Mouse (Mus musculus) C2C12 (cell line): Measurements from ENCODE around the gene Arl8b. TPM values are rescaled to one million over a fixed set of nuclear protein-coding genes. Genes with fewer than 3 reads are reported as not detected.
"Not testable (repeated sequence)": the region's sequence is repeated elsewhere in the genome, so short reads cannot be mapped to it uniquely, and the experiment has no call there.

Experiments
- H3K27me3 ChIP-seq: one replicate; pipeline ENCODE4 v1.6.1; 2011; ENCODE audit not compliant: control insufficient read depth, insufficient read depth, insufficient read length
- H3K36me3 ChIP-seq: one replicate; pipeline ENCODE4 v1.6.1; 2011; ENCODE audit not compliant: control insufficient read depth, insufficient read depth
- H3K4me3 ChIP-seq: one replicate; pipeline ENCODE4 v1.5.1; 2011; ENCODE audit warnings: mild to moderate bottlenecking, control low read depth; ENCODE audit not compliant: poor library complexity, insufficient read depth, severe bottlenecking
- H3K79me2 ChIP-seq: one replicate; pipeline ENCODE4 v1.6.1; 2011; ENCODE audit not compliant: control insufficient read depth, insufficient read depth
- H3K79me3 ChIP-seq: one replicate; pipeline ENCODE4 v1.6.1; 2011; ENCODE audit warnings: low read depth, control low read depth
- H3ac ChIP-seq: one replicate; pipeline ENCODE3; 2011; ENCODE audit warnings: low read depth; ENCODE audit not compliant: control insufficient read depth, insufficient read length
- CEBPB ChIP-seq: IDR thresholded peaks from one replicate; pipeline ENCODE4 v1.6.1; 2011; ENCODE audit warnings: low read depth, mild to moderate bottlenecking, control low read depth, moderate library complexity
- CTCF ChIP-seq: IDR thresholded peaks from one replicate; pipeline ENCODE4 v1.5.1; 2011; ENCODE audit not compliant: control insufficient read depth, insufficient read depth, insufficient read length
- FOSL1 ChIP-seq: IDR thresholded peaks from one replicate; pipeline ENCODE4 v1.8.0; 2011; ENCODE audit warnings: mild to moderate bottlenecking, low read length; ENCODE audit not compliant: poor library complexity, insufficient read depth, severe bottlenecking
- MAX ChIP-seq: IDR thresholded peaks from one replicate; pipeline ENCODE4 v1.6.1; 2011; ENCODE audit warnings: mild to moderate bottlenecking, control low read depth
- MYOD1 ChIP-seq: IDR thresholded peaks from one replicate; pipeline ENCODE4 v1.6.1; 2011; ENCODE audit warnings: low read depth; ENCODE audit not compliant: control insufficient read depth, insufficient read length
- MYOG ChIP-seq: IDR thresholded peaks from one replicate; pipeline ENCODE4 v1.6.1; 2011; ENCODE audit not compliant: control insufficient read depth, insufficient read length; ENCODE audit errors: extremely low read depth
- USF1 ChIP-seq: IDR thresholded peaks from one replicate; pipeline ENCODE4 v1.6.1; 2011; ENCODE audit warnings: low read depth, mild to moderate bottlenecking, control low read depth, moderate library complexity
- polyA plus RNA-seq: library from polyadenylated mRNA; unstranded; fragments of >200 nt; fragmentation: generic; extraction: Trizol; gene quantifications from one replicate; pipeline ENCODE4 v1.2.1, GENCODE M21; 2012; ENCODE audit warnings: missing spikeins

The Arl8b gene
- polyA plus RNA-seq, 1 experiment: 22.1 TPM

DNA sequence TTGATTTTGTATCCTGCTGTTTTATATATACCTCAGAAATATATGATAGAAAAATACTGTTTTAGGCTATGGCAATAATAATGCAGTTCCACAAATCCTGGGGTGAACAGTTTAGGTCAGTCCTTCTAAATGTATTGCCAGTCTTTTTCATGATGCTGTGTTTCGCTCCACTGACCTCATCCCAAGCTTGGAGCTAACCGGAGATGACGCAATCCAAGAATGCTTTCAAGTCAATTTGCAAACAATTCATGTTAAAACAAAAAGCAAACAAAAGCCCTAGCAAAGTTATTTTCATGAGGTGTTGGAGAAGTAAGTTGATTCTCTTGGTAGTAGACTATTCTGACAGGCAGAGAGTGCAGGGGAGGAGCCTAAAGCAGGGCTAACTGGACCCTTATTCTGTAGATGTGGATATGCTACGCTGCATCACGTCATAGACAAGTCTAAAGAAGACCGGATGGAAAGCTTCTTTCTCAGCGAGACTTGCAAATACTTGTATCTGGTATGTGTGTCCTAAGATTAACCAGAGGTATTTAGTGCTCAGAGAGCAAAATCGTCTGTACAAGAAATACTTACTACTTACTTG, 69.3 kb downstream of the Arl8b start:
- Histone ChIP-seq H3K36me3 (peaks cover 39% of the 10 kb centered on the region), H3K79me2 (no peaks in the 10 kb centered on the region), H3K27me3 (no peaks in the 10 kb centered on the region), H3K4me3 (no peak overlapping the region), H3ac (no peak overlapping the region), H3K79me3 (no peaks in the 10 kb centered on the region)
- TF ChIP-seq MYOG (no peak), MYOD1 (no peak), USF1 (no peak), MAX (no peak), CEBPB (no peak), CTCF (no peak), FOSL1 (no peak)

DNA sequence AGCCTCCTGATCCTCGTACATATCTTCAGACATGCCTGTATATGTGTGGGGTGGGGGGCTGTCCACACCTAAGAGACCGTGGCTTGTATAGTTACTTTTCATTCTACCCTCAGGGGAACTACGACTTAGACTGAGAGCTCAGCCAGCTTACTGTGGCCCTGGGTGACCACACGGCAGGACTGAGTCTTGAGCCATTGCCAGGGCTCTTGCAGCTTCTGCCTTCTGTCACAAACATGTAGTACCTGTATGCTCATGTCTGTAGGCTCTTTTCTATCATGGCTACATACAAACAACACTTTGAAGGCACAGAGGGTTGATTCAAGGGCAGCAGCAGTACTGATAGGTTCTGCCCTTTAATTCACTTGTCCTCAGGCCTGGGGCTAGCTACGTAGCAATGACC, 70.1 kb downstream of the Arl8b start:
- peaks cover 39% of the 10 kb centered on the region for H3K36me3 ChIP-seq
- no peak overlapping the region for H3ac ChIP-seq
- H3K79me3 ChIP-seq: no peaks in the 10 kb centered on the region
- no peak overlapping the region for H3K4me3 ChIP-seq
- TF ChIP-seq MYOG (no peak), CEBPB (no peak), USF1 (no peak), MYOD1 (no peak), MAX (no peak), FOSL1 (no peak), CTCF (no peak)
- no peaks in the 10 kb centered on the region for H3K27me3 ChIP-seq
- no peaks in the 10 kb centered on the region for H3K79me2 ChIP-seq

DNA sequence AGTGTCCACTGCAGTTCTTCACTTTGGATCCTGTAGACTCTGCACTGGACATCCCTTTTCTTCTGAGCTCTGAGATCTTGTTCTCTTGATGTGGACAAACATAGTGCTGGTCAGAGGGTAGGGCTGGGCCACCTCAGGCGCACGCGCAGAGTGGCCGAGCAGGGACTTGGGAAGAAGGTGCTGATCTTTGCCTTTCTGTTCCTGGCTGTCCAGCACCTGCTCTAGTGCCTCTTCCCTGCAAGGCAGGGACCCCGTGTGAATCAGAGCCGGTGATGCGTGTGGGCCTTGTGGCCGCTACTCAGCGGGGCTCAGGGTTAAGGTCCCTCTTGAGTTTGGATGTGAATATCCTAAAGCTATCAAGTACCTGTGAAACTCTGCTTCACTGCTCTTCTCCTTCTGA, 75.7 kb downstream of the Arl8b start:
- no peaks in the 10 kb centered on the region for H3K27me3 ChIP-seq
- no peak overlapping the region for H3K4me3 ChIP-seq
- H3ac ChIP-seq: no peak overlapping the region
- H3K79me2 ChIP-seq: no peaks in the 10 kb centered on the region
- TF ChIP-seq CEBPB (no peak), USF1 (no peak), MYOD1 (no peak), FOSL1 (no peak), MYOG (no peak), MAX (no peak), CTCF (no peak)
- no peaks in the 10 kb centered on the region for H3K79me3 ChIP-seq
- H3K36me3 ChIP-seq: peaks cover 18% of the 10 kb centered on the region

DNA sequence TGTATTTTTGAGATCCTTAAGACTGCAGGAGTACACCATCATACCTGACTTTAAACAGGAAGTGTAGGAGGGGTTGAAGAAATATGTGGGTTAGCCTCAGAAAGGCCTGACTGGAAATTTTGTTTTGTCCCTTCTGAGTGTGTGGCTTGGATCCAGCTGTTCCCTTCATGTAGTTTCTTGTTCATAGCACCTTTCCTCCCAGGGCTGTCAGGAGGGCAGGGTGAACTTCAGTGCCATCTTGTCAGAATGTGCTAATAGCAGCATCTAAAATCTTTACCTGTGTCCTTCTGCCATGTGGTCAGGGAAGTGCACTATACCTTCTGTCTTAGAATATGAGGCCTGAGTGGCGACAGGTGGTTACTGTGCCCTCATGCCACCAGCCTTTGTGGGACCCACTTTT, 78.3 kb downstream of the Arl8b start:
- no peaks in the 10 kb centered on the region for H3K27me3 ChIP-seq

GRCm38 (mm10) chr6:108862548-108862947, 79.6 kb downstream of the Arl8b start:
- Histone ChIP-seq H3K27me3 (no peaks in the 10 kb centered on the region), H3K4me3 (no peak overlapping the region), H3ac (no peak overlapping the region), H3K36me3 (no peaks in the 10 kb centered on the region), H3K79me2 (no peaks in the 10 kb centered on the region), H3K79me3 (no peaks in the 10 kb centered on the region)
- TF ChIP-seq FOSL1 (no peak), MAX (no peak), MYOG (no peak), USF1 (no peak), CEBPB (no peak), CTCF (no peak), MYOD1 (no peak)

More for the DNA sequence above, 78.3 kb downstream of the Arl8b start:
- Histone ChIP-seq H3K4me3 (no peak overlapping the region), H3K79me3 (no peaks in the 10 kb centered on the region), H3K79me2 (no peaks in the 10 kb centered on the region), H3ac (no peak overlapping the region), H3K36me3 (no peaks in the 10 kb centered on the region)
- TF ChIP-seq USF1 (no peak), FOSL1 (no peak), MYOD1 (no peak), MAX (no peak), MYOG (no peak), CEBPB (no peak), CTCF (no peak)

DNA sequence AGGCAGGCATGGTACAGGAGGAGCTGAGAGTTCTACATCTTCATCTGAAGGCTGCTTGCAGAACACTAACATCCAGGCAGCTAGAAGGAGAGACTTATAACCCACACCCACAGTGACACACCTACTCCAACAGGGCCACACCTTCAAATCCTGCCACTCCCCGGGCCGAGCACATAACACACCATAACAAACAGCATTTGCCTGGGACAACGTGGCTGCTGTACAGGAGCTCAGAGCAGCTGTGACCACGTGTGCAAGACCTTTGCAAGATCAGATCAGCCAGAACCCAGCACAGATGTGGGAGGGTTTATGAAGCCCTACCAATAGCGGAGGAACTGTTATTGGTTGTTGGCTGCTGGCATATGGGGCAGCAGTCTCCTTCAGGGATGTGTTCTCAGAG, 83.4 kb downstream of the Arl8b start:
- no peaks in the 10 kb centered on the region for H3K27me3 ChIP-seq
- no peak overlapping the region for H3K4me3 ChIP-seq
- H3K79me2 ChIP-seq: no peaks in the 10 kb centered on the region
- no peaks in the 10 kb centered on the region for H3K79me3 ChIP-seq
- TF ChIP-seq CTCF (no peak), MAX (no peak), MYOG (no peak), FOSL1 (no peak), CEBPB (no peak)
- no peak overlapping the region for H3ac ChIP-seq
- no peaks in the 10 kb centered on the region for H3K36me3 ChIP-seq

- H3K36me3 ChIP-seq, H3K79me3 ChIP-seq, H3K79me2 ChIP-seq, H3K27me3 ChIP-seq, H3K4me3 ChIP-seq, H3ac ChIP-seq: not testable (repeated sequence)
Observed at GRCm38 (mm10) chr6:108869031-108869430, 86.1 kb downstream of the Arl8b start.
